Mouse (Mus musculus): Measurements from ENCODE around the gene Gm10271. TPM values are rescaled to one million over a fixed set of nuclear protein-coding genes. Genes with fewer than 3 reads are reported as not detected.

The Gm10271 gene
- not detected in 2 replicates for polyA plus RNA-seq (2015; fragmentation: Nextera tagmentation; extraction: Ambion mirVana)

DNA sequence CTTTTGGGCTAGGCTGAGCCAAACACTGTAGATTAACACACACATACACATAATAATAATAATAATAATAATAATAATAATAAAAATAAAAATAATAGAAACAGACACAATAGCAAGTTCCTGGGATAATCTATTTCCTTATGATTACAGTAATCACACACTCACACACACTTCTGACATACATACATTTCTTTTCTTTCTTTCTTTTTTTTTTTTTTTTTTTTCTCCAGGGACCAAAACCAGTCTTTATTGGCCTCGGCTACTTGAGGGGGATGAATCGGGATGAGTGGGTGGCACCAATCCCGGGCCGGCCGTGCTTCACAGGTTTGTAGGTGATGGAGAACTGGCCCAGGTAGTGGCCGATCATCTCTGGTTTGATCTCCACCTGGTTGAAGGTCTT is at the start of gene Gm10271:
Gene Gm10271, minus strand, starts transcription at position 101 of the 400 bp plus-strand sequence.
- no peaks in the 10 kb centered on the region for H3K27me3 ChIP-seq
- ATAC-seq (ENCODE audit: borderline replicate concordance, extremely low read depth, low FRiP score, low TSS enrichment): no peak
- no peak within 1 kb of the TSS for H3K9ac ChIP-seq
- no peaks in the 10 kb centered on the region for H3K4me1 ChIP-seq
- no peak within 1 kb of the TSS for H3K4me3 ChIP-seq
- no peaks in the 10 kb centered on the region for H3K9me3 ChIP-seq
- no peak within 1 kb of the TSS for H3K27ac ChIP-seq
- no peak within 1 kb of the TSS for H3K4me2 ChIP-seq
- 97% methylated on average over 6 of the region's 6 CpGs for WGBS
- H3K36me3 ChIP-seq: no peaks in the 10 kb centered on the region

DNA sequence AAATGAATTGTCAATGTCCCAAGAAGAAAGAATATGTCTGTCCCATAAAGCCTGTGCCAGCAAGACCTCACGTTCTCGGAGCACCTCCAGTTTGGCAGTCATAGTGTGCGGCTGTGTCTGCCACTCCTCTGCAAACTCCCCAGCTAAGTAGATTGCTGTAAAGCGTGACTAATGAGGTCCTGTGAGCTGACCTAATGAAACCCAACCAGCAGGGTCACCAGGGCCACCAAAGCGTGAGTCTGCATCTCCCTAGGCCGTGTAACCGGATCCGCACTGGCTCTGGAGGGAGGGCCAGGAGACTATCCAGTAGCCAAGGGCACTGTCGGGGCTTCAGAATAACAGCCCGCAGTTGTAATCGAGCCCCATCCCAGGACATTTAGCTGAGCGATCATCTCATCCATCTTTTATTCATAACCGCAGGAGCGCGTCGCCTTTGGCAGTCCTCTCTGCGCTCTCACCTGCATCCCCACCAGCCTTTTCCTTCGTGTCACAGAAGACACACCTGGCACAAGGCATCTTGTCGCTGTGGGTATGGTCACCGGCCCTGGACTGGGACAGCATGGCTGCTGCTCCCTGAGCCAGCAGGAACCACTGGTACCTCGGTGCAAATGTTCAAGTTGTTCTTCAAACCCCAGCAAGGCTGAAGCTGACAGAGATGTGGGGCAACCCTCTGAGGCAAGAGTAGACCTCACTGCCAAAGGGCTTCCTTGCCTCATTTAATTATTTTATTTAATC is 48.8 kb upstream of the Gm10271 start:
- WGBS: 22% methylated on average over 21 of the region's 21 CpGs
- H3K27me3 ChIP-seq: peaks cover 6% of the 10 kb centered on the region
- ATAC-seq (ENCODE audit: borderline replicate concordance, extremely low read depth, low FRiP score, low TSS enrichment): no peak

DNA sequence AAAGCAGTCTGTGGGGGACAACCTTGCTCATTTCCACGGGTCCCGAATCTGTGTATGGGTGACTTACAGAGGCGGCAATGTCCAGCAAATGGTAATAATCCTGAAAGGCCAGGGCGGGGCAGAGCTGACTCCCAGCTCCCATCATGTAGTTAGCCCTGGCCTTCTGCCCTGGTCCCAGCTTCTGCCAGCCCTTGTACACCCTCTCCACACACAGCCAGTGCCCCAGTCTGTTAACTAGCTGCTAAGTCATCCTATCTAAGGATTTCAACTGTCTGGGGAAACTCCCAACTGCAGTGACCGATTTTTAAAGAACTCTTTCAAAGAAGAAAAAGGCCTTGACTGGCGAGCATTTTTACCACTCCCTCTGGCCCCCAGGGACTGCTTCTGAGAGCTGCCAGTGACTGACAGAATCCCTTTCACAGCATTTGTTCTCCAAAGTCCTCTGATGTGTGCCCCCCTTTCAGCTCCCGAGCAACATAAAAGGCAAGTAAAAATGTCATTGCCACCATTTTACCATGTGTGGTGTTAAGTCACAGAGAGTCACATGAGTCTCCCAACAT is 46.0 kb upstream of the Gm10271 start:
- Histone ChIP-seq H3K27ac (no peak overlapping the region), H3K4me2 (no peak overlapping the region), H3K9ac (no peak overlapping the region), H3K4me1 (peaks cover 13% of the 10 kb centered on the region), H3K9me3 (no peaks in the 10 kb centered on the region), H3K4me3 (no peak overlapping the region), H3K27me3 (no peaks in the 10 kb centered on the region; the same call in 1 of the 2 replicates), H3K36me3 (no peaks in the 10 kb centered on the region)
- no peak for ATAC-seq (ENCODE audit: borderline replicate concordance, extremely low read depth, low FRiP score, low TSS enrichment)
- 70% methylated on average over 7 of the region's 7 CpGs for WGBS

More for the DNA sequence above, 48.8 kb upstream of the Gm10271 start:
- H3K9ac ChIP-seq: no peak overlapping the region
- H3K9me3 ChIP-seq: no peaks in the 10 kb centered on the region
- no peak overlapping the region for H3K27ac ChIP-seq
- peaks cover 8% of the 10 kb centered on the region for H3K4me1 ChIP-seq
- H3K4me2 ChIP-seq: no peak overlapping the region
- no peak overlapping the region for H3K4me3 ChIP-seq
- H3K36me3 ChIP-seq: no peaks in the 10 kb centered on the region

DNA sequence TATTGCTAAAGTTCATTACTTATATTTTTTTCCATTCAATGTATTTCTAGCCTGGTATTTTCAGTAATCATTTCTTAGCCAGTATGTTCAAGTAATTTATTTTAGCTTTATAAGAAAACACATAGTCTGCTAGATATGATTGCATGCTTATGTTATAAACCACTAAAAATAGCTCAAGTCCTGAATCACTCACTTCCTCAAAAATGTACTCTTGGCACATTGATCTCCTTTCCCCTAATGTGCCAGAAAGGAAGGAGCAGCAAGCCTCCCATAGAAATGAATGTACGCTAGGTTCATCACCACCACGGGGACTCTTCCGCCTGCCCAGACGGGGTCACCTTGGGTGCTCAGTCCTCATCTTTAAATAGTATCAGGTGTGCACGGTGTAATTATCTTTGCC is 42.2 kb upstream of the Gm10271 start:
- H3K9ac ChIP-seq: no peak overlapping the region
- H3K4me1 ChIP-seq: peaks cover 12% of the 10 kb centered on the region
- no peaks in the 10 kb centered on the region for H3K9me3 ChIP-seq
- 59% methylated on average over 5 of the region's 5 CpGs for WGBS
- H3K27ac ChIP-seq: 0 out of 2 replicates have a peak overlapping the region, but pooled peaks have one; percentile 25
- H3K4me3 ChIP-seq: no peak overlapping the region
- no peaks in the 10 kb centered on the region for H3K36me3 ChIP-seq
- no peaks in the 10 kb centered on the region for H3K27me3 ChIP-seq
- H3K4me2 ChIP-seq: no peak overlapping the region
- peak; percentile 40; the same call in 1 of the 2 replicates for ATAC-seq (ENCODE audit: borderline replicate concordance, extremely low read depth, low FRiP score, low TSS enrichment)

DNA sequence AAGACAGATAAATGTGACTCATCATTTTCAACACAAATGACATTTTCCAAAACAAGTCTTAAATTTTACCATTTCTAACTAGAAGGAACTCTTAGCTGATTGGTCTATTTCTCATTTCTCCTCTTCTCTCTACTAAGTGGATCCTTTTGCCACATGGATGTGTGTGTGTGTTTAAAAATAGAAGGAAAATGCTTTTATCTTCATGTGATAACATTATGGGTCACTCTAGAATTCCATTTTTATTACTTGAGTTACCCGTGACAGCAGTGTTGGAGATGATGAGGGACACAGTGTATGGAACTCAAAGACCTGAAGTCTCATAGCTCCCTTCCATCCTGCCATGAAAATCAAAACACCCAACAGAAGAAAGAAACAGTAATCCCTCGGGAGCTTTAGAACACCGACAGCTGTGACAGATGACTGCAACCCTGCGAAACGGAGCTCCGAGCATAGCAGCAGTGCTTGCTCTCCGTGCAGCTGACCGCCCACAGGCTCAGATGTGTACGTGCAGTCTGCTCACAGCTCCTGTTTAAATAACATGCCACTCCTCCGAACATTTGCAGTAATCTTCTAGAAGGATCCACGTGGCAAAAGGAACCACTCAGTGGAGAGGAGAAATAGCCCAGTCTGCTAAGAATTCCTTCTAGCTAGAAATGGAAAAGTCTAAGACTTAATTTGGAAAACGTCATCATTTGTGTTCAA is 41.4 kb upstream of the Gm10271 start:
- Histone ChIP-seq H3K36me3 (no peaks in the 10 kb centered on the region), H3K4me2 (peak overlapping the region; percentile 23), H3K27ac (peak overlapping the region; percentile 25), H3K27me3 (no peaks in the 10 kb centered on the region), H3K4me1 (peaks cover 12% of the 10 kb centered on the region), H3K4me3 (no peak overlapping the region), H3K9me3 (no peaks in the 10 kb centered on the region), H3K9ac (no peak overlapping the region)
- WGBS: 6% methylated on average over 12 of the region's 12 CpGs
- peak; percentile 90 for ATAC-seq (ENCODE audit: borderline replicate concordance, extremely low read depth, low FRiP score, low TSS enrichment)

DNA sequence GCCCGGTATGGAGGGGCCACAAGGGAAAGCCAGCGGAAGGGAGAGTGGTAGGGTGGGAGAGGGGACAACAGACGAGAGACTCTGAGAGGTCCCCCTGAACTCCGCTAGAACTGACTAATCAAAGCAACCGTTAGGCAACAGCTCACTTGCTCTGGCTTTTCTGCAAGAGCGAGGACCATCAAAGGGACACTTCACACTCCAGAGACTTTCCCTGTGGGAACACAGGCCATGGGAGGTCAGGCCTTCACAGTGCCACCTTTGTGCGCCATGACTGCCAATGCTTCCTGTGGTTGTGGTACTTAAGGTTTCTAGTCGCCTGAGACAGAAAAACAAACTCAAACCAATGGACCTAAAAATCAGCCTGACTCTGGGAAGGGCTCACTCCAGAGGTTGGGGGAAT is 38.6 kb upstream of the Gm10271 start:
- no peak overlapping the region for H3K4me2 ChIP-seq
- peaks cover 12% of the 10 kb centered on the region for H3K4me1 ChIP-seq
- no peak overlapping the region for H3K4me3 ChIP-seq
- no peaks in the 10 kb centered on the region for H3K9me3 ChIP-seq
- no peaks in the 10 kb centered on the region for H3K36me3 ChIP-seq
- no peak overlapping the region for H3K9ac ChIP-seq
- ATAC-seq (ENCODE audit: borderline replicate concordance, extremely low read depth, low FRiP score, low TSS enrichment): no peak
- no peaks in the 10 kb centered on the region for H3K27me3 ChIP-seq
- H3K27ac ChIP-seq: no peak overlapping the region
- 57% methylated on average over 8 of the region's 8 CpGs for WGBS

DNA sequence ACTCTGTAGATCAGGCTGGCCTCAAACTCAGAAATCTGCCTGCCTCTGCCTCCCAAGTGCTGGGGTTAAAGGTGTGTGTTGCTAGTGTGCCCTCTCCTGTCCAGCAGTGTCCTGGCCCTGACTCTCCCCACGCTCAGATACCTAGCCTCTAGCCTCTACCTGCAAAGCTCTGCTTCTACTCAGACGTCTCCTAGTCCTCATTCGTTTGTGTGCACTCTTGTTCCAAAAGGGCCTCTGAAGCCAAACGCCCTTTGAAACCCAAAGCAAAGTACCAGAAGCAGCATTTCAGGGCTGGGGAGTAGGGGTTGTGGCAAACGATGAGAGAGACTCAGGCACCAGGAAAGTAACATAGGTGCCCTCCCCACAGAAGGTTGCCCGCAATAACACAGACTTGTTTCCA is 37.3 kb upstream of the Gm10271 start:
- no peak overlapping the region for H3K27ac ChIP-seq
- no peak for ATAC-seq (ENCODE audit: borderline replicate concordance, extremely low read depth, low FRiP score, low TSS enrichment)
- H3K36me3 ChIP-seq: no peaks in the 10 kb centered on the region
- H3K4me2 ChIP-seq: no peak overlapping the region
- H3K4me1 ChIP-seq: peaks cover 9% of the 10 kb centered on the region
- 85% methylated on average over 6 of the region's 6 CpGs for WGBS
- H3K9ac ChIP-seq: no peak overlapping the region
- H3K9me3 ChIP-seq: no peaks in the 10 kb centered on the region
- H3K4me3 ChIP-seq: no peak overlapping the region
- no peaks in the 10 kb centered on the region for H3K27me3 ChIP-seq

DNA sequence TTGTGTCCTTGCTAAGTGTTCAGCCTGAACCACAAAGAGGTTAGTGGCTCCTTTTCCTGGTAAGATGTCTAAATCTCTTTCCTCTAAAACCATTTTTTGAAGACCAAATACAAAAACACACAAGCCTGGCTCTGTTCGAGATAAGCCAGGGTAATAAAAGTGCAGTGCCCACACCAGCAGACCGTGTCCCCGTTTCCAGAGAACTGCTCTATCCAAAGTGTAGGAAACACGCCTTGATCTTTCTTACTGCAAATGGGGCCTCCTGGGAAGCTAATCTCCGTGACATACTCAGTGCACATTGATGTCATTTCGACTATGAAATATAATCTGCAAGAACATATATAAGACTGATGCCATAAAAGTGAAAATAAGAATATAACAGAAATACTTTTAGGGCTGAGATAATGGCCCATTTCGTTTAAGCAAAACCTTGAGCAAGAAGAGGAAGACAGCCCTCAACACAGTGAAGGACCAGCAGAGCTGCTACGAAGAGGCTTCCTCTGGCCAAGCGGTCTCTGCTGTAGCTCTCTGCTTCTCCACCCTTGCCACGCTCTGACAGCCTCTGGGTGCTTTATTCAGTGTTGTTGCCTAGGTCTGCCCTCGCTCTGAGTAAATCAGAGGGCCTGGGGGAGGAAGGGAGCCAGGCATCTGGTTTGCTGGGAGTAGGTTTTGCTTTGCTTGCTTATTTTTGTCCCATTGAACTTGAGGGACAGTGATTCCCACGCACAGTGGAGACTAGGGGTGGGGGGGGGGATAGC is 33.5 kb upstream of the Gm10271 start:
- H3K4me1 ChIP-seq: no peaks in the 10 kb centered on the region
- H3K27ac ChIP-seq: no peak overlapping the region
- H3K4me3 ChIP-seq: no peak overlapping the region
- no peak overlapping the region for H3K4me2 ChIP-seq
- no peaks in the 10 kb centered on the region for H3K9me3 ChIP-seq
- no peaks in the 10 kb centered on the region for H3K27me3 ChIP-seq
- ATAC-seq (ENCODE audit: borderline replicate concordance, extremely low read depth, low FRiP score, low TSS enrichment): no peak
- no peaks in the 10 kb centered on the region for H3K36me3 ChIP-seq
- H3K9ac ChIP-seq: no peak overlapping the region
- WGBS: 59% methylated on average over 12 of the region's 12 CpGs

DNA sequence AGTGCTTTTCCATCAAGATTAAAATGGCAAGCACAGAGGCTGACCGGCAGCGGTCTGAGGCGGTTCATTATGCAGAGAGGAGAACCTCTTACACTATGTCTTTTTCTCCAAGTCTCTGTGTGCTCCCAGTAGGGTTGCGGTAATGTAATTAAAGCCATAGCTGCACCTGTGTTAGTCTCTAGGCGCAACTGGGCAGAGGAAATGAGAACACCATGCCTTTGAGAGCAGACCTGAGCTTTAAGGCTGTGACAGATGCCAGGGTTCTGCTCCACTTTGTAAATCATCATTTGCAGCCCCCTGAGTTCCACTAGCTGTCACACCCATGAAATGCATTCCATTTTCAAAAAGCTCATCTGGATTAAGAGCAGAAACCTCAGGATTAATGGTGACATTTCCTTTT is 32.3 kb upstream of the Gm10271 start:
- no peak overlapping the region for H3K27ac ChIP-seq
- H3K4me2 ChIP-seq: no peak overlapping the region
- no peak overlapping the region for H3K9ac ChIP-seq
- no peak overlapping the region for H3K4me3 ChIP-seq
- no peak for ATAC-seq (ENCODE audit: borderline replicate concordance, extremely low read depth, low FRiP score, low TSS enrichment)
- no peaks in the 10 kb centered on the region for H3K9me3 ChIP-seq
- 73% methylated on average over 5 of the region's 5 CpGs for WGBS
- H3K27me3 ChIP-seq: no peaks in the 10 kb centered on the region
- no peaks in the 10 kb centered on the region for H3K4me1 ChIP-seq
- H3K36me3 ChIP-seq: no peaks in the 10 kb centered on the region

DNA sequence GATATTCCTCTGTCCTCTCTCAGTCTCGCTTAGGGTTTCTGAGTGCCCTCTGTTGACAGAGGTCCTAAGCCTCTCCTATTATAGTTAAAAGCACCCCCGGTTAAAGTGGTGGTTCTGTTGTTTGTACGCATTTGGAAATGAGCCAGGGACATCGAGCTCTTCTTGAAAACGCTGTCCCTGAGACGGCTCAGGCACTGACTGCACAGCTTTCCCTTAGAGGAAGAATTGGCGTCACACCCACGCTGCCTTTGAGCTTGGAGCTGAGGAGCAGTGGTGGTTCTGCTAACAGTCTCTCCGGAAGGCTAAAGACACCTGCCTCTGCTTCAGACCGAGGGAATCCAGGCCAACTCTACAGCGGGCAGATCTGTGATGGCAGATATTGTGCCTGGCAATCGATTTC is 28.6 kb upstream of the Gm10271 start:
- WGBS: 41% methylated on average over 12 of the region's 12 CpGs
- H3K9me3 ChIP-seq: no peaks in the 10 kb centered on the region
- H3K4me1 ChIP-seq: peaks cover 5% of the 10 kb centered on the region
- no peak for ATAC-seq (ENCODE audit: borderline replicate concordance, extremely low read depth, low FRiP score, low TSS enrichment)
- H3K36me3 ChIP-seq: no peaks in the 10 kb centered on the region
- H3K4me3 ChIP-seq: no peak overlapping the region
- H3K4me2 ChIP-seq: no peak overlapping the region
- H3K27ac ChIP-seq: no peak overlapping the region
- H3K27me3 ChIP-seq: no peaks in the 10 kb centered on the region
- H3K9ac ChIP-seq: no peak overlapping the region

DNA sequence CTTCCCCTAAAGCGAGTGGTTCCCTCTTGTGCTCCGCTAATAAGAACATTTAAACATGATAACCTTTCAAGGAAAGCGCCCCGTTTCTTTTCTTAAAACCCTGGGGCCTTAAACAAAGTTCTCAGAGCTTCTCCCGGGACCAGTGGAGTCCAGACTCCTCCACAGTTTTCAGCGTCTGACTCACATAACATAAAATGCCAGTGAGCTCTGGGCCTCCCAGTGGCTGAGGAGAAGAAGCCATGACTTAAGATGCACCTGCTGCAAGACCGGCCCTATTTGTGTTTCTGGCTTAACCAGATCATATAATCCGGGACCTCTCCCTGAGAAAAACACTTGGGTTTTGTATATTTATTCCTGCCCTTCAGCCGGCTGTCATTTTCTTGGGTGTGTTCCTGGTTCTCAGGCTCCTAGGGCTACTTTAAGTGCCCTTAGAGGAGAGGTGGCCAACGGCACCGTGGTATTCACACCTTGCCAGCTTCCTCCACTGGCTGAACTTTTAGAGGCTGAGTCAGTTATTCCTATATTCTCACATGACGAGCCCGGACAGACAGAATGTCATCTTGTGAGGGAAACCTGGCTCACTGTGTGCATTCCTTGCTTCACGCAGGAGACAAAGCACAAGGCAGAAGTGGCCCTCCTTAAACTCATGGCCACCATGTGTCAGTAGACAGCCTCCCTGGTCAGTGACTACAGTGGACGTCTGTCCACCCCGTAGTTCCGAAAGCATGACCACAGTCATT is 26.5 kb upstream of the Gm10271 start:
- WGBS: 69% methylated on average over 17 of the region's 17 CpGs
- H3K4me2 ChIP-seq: no peak overlapping the region
- no peaks in the 10 kb centered on the region for H3K36me3 ChIP-seq
- H3K9me3 ChIP-seq: no peaks in the 10 kb centered on the region
- H3K9ac ChIP-seq: no peak overlapping the region
- H3K4me1 ChIP-seq: peaks cover 6% of the 10 kb centered on the region
- ATAC-seq (ENCODE audit: borderline replicate concordance, extremely low read depth, low FRiP score, low TSS enrichment): no peak
- no peak overlapping the region for H3K4me3 ChIP-seq
- H3K27me3 ChIP-seq: no peaks in the 10 kb centered on the region
- H3K27ac ChIP-seq: no peak overlapping the region
